Mouse (Mus musculus): Measurements from ENCODE around the gene Entpd1. TPM values are rescaled to one million over a fixed set of nuclear protein-coding genes. Genes with fewer than 3 reads are reported as not detected.
A peak's percentile ranks its signal among the peaks of the same experiment; 100 is the strongest.
"Not testable (repeated sequence)": the region's sequence is repeated elsewhere in the genome, so short reads cannot be mapped to it uniquely, and the experiment has no call there.

The Entpd1 gene
- polyA plus RNA-seq, 1 experiment from 2014 or later: 7.6 TPM

DNA sequence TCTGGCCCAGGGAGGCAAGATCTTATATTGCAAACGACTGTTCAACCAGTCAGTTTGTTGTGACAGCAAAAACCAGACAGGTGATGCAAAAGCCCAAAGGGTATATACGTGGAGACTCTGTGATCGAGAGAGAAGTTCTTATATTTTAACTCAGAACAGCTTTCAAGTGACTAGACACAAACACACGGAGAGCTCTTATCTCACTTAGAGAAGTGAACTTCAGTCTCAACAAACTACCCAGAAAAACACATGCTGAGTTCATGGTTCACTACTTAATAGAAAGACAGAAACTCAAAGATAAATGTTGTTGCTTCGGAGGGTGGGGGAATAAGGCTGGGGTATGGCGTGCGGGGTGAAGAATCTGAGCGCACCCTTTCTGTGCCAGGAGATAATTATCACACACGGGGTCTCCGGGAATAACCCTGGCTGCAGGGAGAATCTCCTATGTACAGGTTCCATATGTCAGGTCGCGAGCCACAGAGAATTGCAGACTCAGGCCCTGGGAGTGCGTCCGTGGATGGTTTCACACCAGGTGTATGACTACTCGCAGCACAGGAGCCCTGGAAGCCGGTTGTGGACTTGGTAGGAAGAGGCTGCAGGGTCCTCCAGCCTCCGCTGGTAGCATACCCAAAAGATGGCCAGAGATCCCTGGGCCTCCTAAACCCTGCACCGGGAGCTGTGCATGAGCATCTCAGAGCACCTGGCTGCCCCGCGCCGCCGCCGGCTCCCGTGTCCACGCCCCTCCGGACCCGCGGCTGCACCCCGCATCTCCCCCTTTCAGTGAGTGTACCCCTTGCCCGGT, 24.5 kb upstream of the Entpd1 start:
- Histone ChIP-seq H3K36me3 (ENCODE audit: control insufficient read depth, insufficient read depth, low read length) (0 out of 2 replicates have a peak, but pooled peaks cover 1% of the 10 kb centered on the region), H3K4me2 (ENCODE audit: low read depth, low read length) (peak overlapping the region; percentile 75), H3K9me3 (ENCODE audit: control insufficient read depth, low read length) (no peaks in the 10 kb centered on the region), H3K4me1 (ENCODE audit: control insufficient read depth, insufficient read depth, low read length) (peaks cover 10% of the 10 kb centered on the region), H3K4me3 (ENCODE audit: low read length) (peak overlapping the region; percentile 79), H3K27ac (ENCODE audit: low read length) (peak overlapping the region; percentile 92), H3K27me3 (replicated peaks; ENCODE audit: control insufficient read depth, insufficient read depth, low read length) (no peaks in the 10 kb centered on the region), H3K9ac (ENCODE audit: low read depth, low read length) (peak overlapping the region; percentile 83)
- WGBS: 1% methylated on average over 29 of the region's 30 CpGs
- ATAC-seq: peak; percentile 60

DNA sequence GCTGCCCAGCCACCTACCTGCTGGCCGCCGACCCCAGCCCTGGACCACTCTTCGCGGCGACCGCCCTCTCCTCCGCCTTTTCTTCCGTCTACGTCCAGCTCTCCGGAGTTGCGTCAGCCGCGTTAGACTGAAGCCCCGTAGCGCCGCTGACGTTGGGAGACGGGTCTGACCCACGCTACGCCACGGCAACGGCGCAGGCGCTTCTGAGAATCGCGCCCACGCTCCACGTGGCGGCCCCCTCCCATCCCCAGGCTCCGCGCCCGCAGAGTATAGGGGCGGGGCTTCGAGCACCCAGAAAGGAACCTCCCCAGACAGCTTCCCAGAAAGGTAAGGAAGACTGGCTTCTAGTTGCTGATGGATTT, 23.9 kb upstream of the Entpd1 start, which contains the start of gene Aldh18a1:
Aldh18a1 (minus strand) TSS at position 171 of the 362 bp plus-strand sequence.
- Histone ChIP-seq H3K4me1 (ENCODE audit: control insufficient read depth, insufficient read depth, low read length) (peaks cover 7% of the 10 kb centered on the region), H3K4me2 (ENCODE audit: low read depth, low read length) (peak within 1 kb of the TSS; percentile 75), H3K4me3 (ENCODE audit: low read length) (peak within 1 kb of the TSS; percentile 79), H3K9me3 (ENCODE audit: control insufficient read depth, low read length) (no peaks in the 10 kb centered on the region), H3K36me3 (ENCODE audit: control insufficient read depth, insufficient read depth, low read length) (no peaks in the 10 kb centered on the region), H3K9ac (ENCODE audit: low read depth, low read length) (peak within 1 kb of the TSS; percentile 83), H3K27ac (ENCODE audit: low read length) (peak within 1 kb of the TSS; percentile 92), H3K27me3 (replicated peaks; ENCODE audit: control insufficient read depth, insufficient read depth, low read length) (no peaks in the 10 kb centered on the region)
- under 1% methylated on average over 34 of the region's 34 CpGs for WGBS
- ATAC-seq: peak; percentile 87

DNA sequence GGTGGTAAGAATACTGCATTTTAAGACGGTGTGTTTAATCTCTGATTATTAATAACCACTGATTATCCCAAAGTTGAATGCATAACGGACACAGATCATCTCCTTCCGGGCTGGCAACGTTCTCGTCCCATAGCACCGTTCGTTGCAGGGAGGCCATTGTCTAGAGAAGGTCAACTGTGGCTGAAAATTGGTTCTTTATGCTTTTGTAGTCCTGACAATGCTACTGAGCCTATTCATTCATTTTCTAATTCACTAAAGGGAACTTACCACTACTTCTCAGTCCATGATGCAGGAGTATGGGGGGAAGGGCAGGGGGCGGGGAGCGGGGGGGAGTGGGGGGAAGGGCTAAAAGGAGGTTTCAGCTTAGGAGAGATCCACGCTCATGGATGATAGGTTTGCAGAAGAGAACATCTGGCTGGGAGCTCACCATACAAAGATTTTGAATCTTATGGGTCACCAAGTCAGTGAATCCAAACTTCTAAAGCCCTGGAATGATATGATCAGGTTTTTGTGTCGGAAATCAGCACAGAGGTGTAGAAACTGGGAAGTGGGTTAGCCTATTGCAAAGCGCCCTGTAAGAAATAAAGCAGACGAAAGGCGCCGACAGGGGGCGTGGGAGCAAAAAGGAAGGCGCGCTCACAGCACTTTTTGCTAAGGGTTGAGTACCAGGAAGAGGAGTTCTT, 23.2 kb upstream of the Entpd1 start:
- Histone ChIP-seq H3K4me3 (ENCODE audit: low read length) (peak overlapping the region; percentile 79), H3K9ac (ENCODE audit: low read depth, low read length) (peak overlapping the region; percentile 83), H3K36me3 (ENCODE audit: control insufficient read depth, insufficient read depth, low read length) (no peaks in the 10 kb centered on the region), H3K4me1 (ENCODE audit: control insufficient read depth, insufficient read depth, low read length) (peaks cover 7% of the 10 kb centered on the region), H3K27ac (ENCODE audit: low read length) (peak overlapping the region; percentile 88), H3K27me3 (replicated peaks; ENCODE audit: control insufficient read depth, insufficient read depth, low read length) (no peaks in the 10 kb centered on the region), H3K9me3 (ENCODE audit: control insufficient read depth, low read length) (no peaks in the 10 kb centered on the region), H3K4me2 (ENCODE audit: low read depth, low read length) (peak overlapping the region; percentile 75)
- under 1% methylated on average over 18 of the region's 18 CpGs for WGBS
- peak; percentile 66 for ATAC-seq

DNA sequence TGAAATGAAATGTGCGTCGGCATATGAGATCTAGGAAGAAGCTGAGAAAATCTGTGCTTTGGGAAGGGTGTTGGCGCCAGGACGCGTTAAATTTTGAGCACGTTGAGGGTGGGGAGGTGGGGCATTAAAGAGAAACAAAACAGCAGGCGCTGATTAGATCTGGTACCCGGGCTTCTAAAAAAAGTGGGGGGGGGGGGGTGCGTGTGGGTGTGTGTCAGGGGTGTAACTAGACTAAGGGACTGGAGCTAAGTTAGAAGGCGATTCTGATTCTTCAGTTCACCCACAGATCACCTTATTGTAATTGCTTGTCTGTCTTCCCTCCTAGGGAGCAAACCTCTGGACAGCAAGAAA, 22.7 kb upstream of the Entpd1 start:
- no peak for ATAC-seq
- peak overlapping the region; percentile 79 for H3K4me3 ChIP-seq (ENCODE audit: low read length)
- H3K27me3 ChIP-seq (replicated peaks; ENCODE audit: control insufficient read depth, insufficient read depth, low read length): no peaks in the 10 kb centered on the region
- H3K27ac ChIP-seq (ENCODE audit: low read length): peak overlapping the region; percentile 88
- H3K9ac ChIP-seq (ENCODE audit: low read depth, low read length): peak overlapping the region; percentile 83
- H3K4me1 ChIP-seq (ENCODE audit: control insufficient read depth, insufficient read depth, low read length): peaks cover 7% of the 10 kb centered on the region
- H3K36me3 ChIP-seq (ENCODE audit: control insufficient read depth, insufficient read depth, low read length): no peaks in the 10 kb centered on the region
- WGBS: 2% methylated on average over 9 of the region's 10 CpGs
- no peaks in the 10 kb centered on the region for H3K9me3 ChIP-seq (ENCODE audit: control insufficient read depth, low read length)
- H3K4me2 ChIP-seq (ENCODE audit: low read depth, low read length): peak overlapping the region; percentile 75

DNA sequence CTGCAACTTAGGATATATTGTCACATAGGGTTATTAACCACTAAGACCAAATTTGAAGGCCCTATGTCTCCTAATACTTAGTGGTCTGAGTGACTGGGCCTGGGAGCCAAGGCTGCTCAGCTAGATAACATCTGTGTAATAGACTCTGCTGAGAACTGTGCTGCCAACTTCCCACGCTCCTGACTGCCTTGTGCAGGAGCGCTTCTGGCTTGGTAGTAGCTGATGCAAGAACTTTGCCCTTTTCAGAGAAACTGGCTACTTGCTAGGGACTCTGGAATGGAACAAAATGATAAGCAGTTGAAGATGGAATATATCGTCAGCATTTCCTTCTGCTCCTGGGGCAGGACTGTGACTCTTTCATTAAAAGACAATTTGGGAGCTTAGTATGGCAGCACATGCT, 16.9 kb upstream of the Entpd1 start:
- H3K36me3 ChIP-seq (ENCODE audit: control insufficient read depth, insufficient read depth, low read length): no peaks in the 10 kb centered on the region
- H3K4me2 ChIP-seq (ENCODE audit: low read depth, low read length): no peak overlapping the region
- peak; percentile 70 for ATAC-seq
- 0 out of 2 replicates have a peak overlapping the region, but pooled peaks have one; percentile 45 for H3K27ac ChIP-seq (ENCODE audit: low read length)
- H3K4me3 ChIP-seq (ENCODE audit: low read length): no peak overlapping the region
- no peaks in the 10 kb centered on the region for H3K4me1 ChIP-seq (ENCODE audit: control insufficient read depth, insufficient read depth, low read length)
- H3K9ac ChIP-seq (ENCODE audit: low read depth, low read length): no peak overlapping the region
- no peaks in the 10 kb centered on the region for H3K27me3 ChIP-seq (replicated peaks; ENCODE audit: control insufficient read depth, insufficient read depth, low read length)
- 69% methylated on average over 3 of the region's 3 CpGs for WGBS
- H3K9me3 ChIP-seq (ENCODE audit: control insufficient read depth, low read length): no peaks in the 10 kb centered on the region

DNA sequence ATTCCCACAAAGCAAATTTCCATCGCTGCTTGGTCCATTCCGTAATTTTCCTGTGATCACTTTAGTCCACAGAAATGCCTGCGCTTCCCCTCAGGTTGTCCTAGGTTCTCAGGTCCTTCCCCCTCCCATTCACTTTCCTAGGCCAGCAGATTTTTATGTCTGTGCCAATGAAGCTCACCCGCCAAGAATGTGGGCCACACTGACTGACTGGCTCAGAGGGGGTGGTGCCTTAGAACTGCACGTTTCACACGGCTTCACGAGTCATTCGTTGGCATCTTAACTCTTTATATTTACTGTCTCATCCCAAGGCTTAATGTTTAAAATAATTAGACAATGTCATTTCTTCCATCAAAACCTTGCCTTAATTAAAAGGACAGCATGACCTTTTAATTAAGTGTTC, 16.3 kb upstream of the Entpd1 start:
- 84% methylated on average over 8 of the region's 8 CpGs for WGBS
- no peaks in the 10 kb centered on the region for H3K4me1 ChIP-seq (ENCODE audit: control insufficient read depth, insufficient read depth, low read length)
- ATAC-seq: 0 out of 2 replicates have a peak, but pooled peaks have one; percentile 27
- H3K4me2 ChIP-seq (ENCODE audit: low read depth, low read length): no peak overlapping the region
- no peaks in the 10 kb centered on the region for H3K36me3 ChIP-seq (ENCODE audit: control insufficient read depth, insufficient read depth, low read length)
- no peak overlapping the region for H3K4me3 ChIP-seq (ENCODE audit: low read length)
- H3K27ac ChIP-seq (ENCODE audit: low read length): no peak overlapping the region
- H3K9me3 ChIP-seq (ENCODE audit: control insufficient read depth, low read length): no peaks in the 10 kb centered on the region
- H3K9ac ChIP-seq (ENCODE audit: low read depth, low read length): no peak overlapping the region
- no peaks in the 10 kb centered on the region for H3K27me3 ChIP-seq (replicated peaks; ENCODE audit: control insufficient read depth, insufficient read depth, low read length)

DNA sequence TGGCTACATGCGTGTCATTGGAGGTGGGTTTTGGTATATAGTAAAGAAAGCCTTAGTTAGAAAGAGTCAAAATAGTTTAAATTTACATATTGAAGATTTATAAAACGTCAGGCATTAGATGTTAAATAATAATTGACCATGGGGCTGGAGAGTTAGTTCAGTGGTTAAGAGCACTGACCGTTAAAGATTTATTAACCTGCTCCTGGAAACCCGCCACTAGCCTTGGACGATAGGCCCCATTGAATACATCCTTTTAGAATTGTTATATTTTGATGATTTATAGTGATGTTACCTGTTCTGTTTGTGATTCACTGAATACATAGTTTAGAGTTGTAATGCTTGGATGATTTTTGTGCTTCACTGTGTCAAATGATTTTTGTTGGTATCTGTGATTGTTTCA, 11.3 kb upstream of the Entpd1 start:
- not testable (repeated sequence) for H3K4me2 ChIP-seq (ENCODE audit: low read depth, low read length); H3K4me1 ChIP-seq (ENCODE audit: control insufficient read depth, insufficient read depth, low read length); H3K9me3 ChIP-seq (ENCODE audit: control insufficient read depth, low read length); H3K36me3 ChIP-seq (ENCODE audit: control insufficient read depth, insufficient read depth, low read length); H3K4me3 ChIP-seq (ENCODE audit: low read length); H3K27ac ChIP-seq (ENCODE audit: low read length); ATAC-seq; H3K9ac ChIP-seq (ENCODE audit: low read depth, low read length); H3K27me3 ChIP-seq (replicated peaks; ENCODE audit: control insufficient read depth, insufficient read depth, low read length)
- WGBS: 92% methylated on average over 5 of the region's 5 CpGs

DNA sequence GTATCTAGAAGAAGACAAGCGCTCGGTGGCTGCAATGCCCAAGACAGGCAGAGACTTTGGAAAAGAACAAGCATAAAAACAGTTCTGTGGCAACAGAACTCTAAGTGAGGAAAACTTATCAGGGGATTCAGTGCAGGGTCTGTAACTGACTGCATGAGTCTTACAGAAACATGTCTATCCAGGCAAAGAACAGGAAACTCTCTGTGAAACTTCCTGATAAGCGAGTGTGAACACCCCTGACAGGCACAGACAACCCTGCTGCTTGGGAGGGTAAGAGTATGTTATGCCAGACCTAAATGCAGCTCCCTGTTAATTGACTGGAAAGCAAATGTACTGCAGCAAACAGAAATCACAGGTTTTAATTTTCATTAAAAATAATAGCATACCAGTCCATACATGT, 10.3 kb upstream of the Entpd1 start:
- Histone ChIP-seq H3K36me3 (ENCODE audit: control insufficient read depth, insufficient read depth, low read length) (0 out of 2 replicates have a peak, but pooled peaks cover 2% of the 10 kb centered on the region), H3K9me3 (ENCODE audit: control insufficient read depth, low read length) (no peaks in the 10 kb centered on the region), H3K27me3 (replicated peaks; ENCODE audit: control insufficient read depth, insufficient read depth, low read length) (no peaks in the 10 kb centered on the region), H3K4me2 (ENCODE audit: low read depth, low read length) (no peak overlapping the region), H3K9ac (ENCODE audit: low read depth, low read length) (no peak overlapping the region), H3K4me1 (ENCODE audit: control insufficient read depth, insufficient read depth, low read length) (no peaks in the 10 kb centered on the region), H3K27ac (ENCODE audit: low read length) (no peak overlapping the region), H3K4me3 (ENCODE audit: low read length) (no peak overlapping the region)
- no peak for ATAC-seq
- WGBS: 87% methylated on average over 3 of the region's 3 CpGs

DNA sequence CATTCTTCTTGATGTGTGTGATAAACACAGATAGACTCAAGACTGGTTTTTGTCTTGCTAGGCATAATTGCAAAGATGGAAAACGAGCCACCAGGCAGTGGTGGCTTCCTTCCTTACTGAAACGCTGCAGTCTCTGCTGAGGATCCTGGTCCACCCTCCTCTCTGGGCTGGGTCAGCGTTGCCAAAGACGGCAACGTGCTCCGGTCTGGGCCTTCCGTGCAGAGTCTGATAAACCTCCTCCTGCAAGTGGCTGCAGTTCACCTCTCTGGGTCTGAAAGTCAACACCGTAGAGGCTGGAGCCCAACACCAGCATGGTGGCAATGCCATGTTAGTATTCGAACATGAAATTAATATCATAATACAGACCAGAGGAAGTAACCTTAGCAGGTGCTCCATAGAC, 7.0 kb upstream of the Entpd1 start:
- Histone ChIP-seq H3K27me3 (replicated peaks; ENCODE audit: control insufficient read depth, insufficient read depth, low read length) (no peaks in the 10 kb centered on the region), H3K9me3 (ENCODE audit: control insufficient read depth, low read length) (no peaks in the 10 kb centered on the region), H3K27ac (ENCODE audit: low read length) (no peak overlapping the region), H3K36me3 (ENCODE audit: control insufficient read depth, insufficient read depth, low read length) (0 out of 2 replicates have a peak, but pooled peaks cover 2% of the 10 kb centered on the region), H3K4me2 (ENCODE audit: low read depth, low read length) (no peak overlapping the region), H3K4me3 (ENCODE audit: low read length) (no peak overlapping the region), H3K4me1 (ENCODE audit: control insufficient read depth, insufficient read depth, low read length) (no peaks in the 10 kb centered on the region), H3K9ac (ENCODE audit: low read depth, low read length) (no peak overlapping the region)
- 93% methylated on average over 9 of the region's 9 CpGs for WGBS
- no peak for ATAC-seq

Measured in intestine, embryonic 16.5 days (tissue).